Mouse (Mus musculus): ENCODE data around the gene Gpr108. TPM values are rescaled to one million over a fixed set of nuclear protein-coding genes. Genes with fewer than 3 reads are reported as not detected.
"Not testable (repeated sequence)": the region's sequence is repeated elsewhere in the genome, so short reads cannot be mapped to it uniquely, and the experiment has no call there.

Gene Gpr108
- polyA plus RNA-seq, 1 experiment from 2014 or later, result 26.4 TPM

GRCm38 (mm10) chr17:57280411-57280810 lies 32.2 kb upstream of the Gpr108 start:
- peaks cover 37% of the 10 kb centered on the region for H3K27me3 ChIP-seq (replicated peaks)
- 58% methylated on average over 3 of the region's 3 CpGs for WGBS
- H3K36me3 ChIP-seq, result no peaks in the 10 kb centered on the region
- H3K27ac ChIP-seq (replicated peaks), result no peak overlapping the region
- H3K4me3 ChIP-seq, result peak overlapping the region; percentile 21; the same call in 1 of the 2 replicates
- H3K4me1 ChIP-seq, result peaks cover 17% of the 10 kb centered on the region
- H3K9ac ChIP-seq, result no peak overlapping the region
- H3K9me3 ChIP-seq, result no peaks in the 10 kb centered on the region
- H3K4me2 ChIP-seq, result no peak overlapping the region
- ATAC-seq (ENCODE audit: extremely low read depth, insufficient number of reproducible peaks, low FRiP score, low TSS enrichment), result no peak

- peaks cover 23% of the 10 kb centered on the region for H3K4me1 ChIP-seq
- H3K27me3 ChIP-seq (replicated peaks), result peaks cover 43% of the 10 kb centered on the region
- WGBS, result 52% methylated on average over 9 of the region's 9 CpGs
- H3K4me2 ChIP-seq, result no peak overlapping the region
- H3K4me3 ChIP-seq, result peak overlapping the region; percentile 21
- H3K9me3 ChIP-seq, result no peaks in the 10 kb centered on the region
- H3K9ac ChIP-seq, result no peak overlapping the region
- H3K36me3 ChIP-seq, result no peaks in the 10 kb centered on the region
- ATAC-seq (ENCODE audit: extremely low read depth, insufficient number of reproducible peaks, low FRiP score, low TSS enrichment), result no peak
- no peak overlapping the region for H3K27ac ChIP-seq (replicated peaks)
Measured at GRCm38 (mm10) chr17:57279591-57280224, 31.5 kb upstream of the Gpr108 start.

GRCm38 (mm10) chr17:57278943-57279590 lies 30.8 kb upstream of the Gpr108 start, which contains the start of gene Vav1:
Gene Vav1, plus strand, starts transcription at chr17:57279100.
- no peaks in the 10 kb centered on the region for H3K36me3 ChIP-seq

GRCm38 (mm10) chr17:57278537-57278936 lies 30.3 kb upstream of the Gpr108 start:
- H3K4me1 ChIP-seq, result peaks cover 24% of the 10 kb centered on the region
- H3K27me3 ChIP-seq (replicated peaks), result peaks cover 54% of the 10 kb centered on the region
- no peak overlapping the region for H3K9ac ChIP-seq
- no peak overlapping the region for H3K27ac ChIP-seq (replicated peaks)
- WGBS, result 56% methylated on average over 2 of the region's 2 CpGs
- H3K9me3 ChIP-seq, result no peaks in the 10 kb centered on the region
- ATAC-seq (ENCODE audit: extremely low read depth, insufficient number of reproducible peaks, low FRiP score, low TSS enrichment), result no peak
- H3K36me3 ChIP-seq, result no peaks in the 10 kb centered on the region
- H3K4me3 ChIP-seq, result no peak overlapping the region
- no peak overlapping the region for H3K4me2 ChIP-seq

More at GRCm38 (mm10) chr17:57278943-57279590, 30.8 kb upstream of the Gpr108 start, which contains the start of gene Vav1:
- H3K4me2 ChIP-seq, result no peak within 1 kb of the TSS
- H3K27ac ChIP-seq (replicated peaks), result no peak within 1 kb of the TSS
- no peak for ATAC-seq (ENCODE audit: extremely low read depth, insufficient number of reproducible peaks, low FRiP score, low TSS enrichment)
- no peak within 1 kb of the TSS for H3K9ac ChIP-seq
- peaks cover 24% of the 10 kb centered on the region for H3K4me1 ChIP-seq
- peaks cover 49% of the 10 kb centered on the region for H3K27me3 ChIP-seq (replicated peaks)
- no peaks in the 10 kb centered on the region for H3K9me3 ChIP-seq
- peak within 1 kb of the TSS; percentile 21 for H3K4me3 ChIP-seq
- 43% methylated on average over 26 of the region's 26 CpGs for WGBS

- H3K9ac ChIP-seq; H3K9me3 ChIP-seq; H3K4me2 ChIP-seq; H3K4me3 ChIP-seq; ATAC-seq (ENCODE audit: extremely low read depth, insufficient number of reproducible peaks, low FRiP score, low TSS enrichment); H3K27ac ChIP-seq (replicated peaks); H3K36me3 ChIP-seq: not testable (repeated sequence)
- WGBS, result 70% methylated on average over 4 of the region's 5 CpGs
- H3K27me3 ChIP-seq (replicated peaks), result peaks cover 61% of the 10 kb centered on the region
- H3K4me1 ChIP-seq, result peaks cover 24% of the 10 kb centered on the region
Measured at GRCm38 (mm10) chr17:57277598-57278261, 29.5 kb upstream of the Gpr108 start.

GRCm38 (mm10) chr17:57276634-57277121 lies 28.4 kb upstream of the Gpr108 start:
- 0 out of 2 replicates have a peak overlapping the region, but pooled peaks have one; percentile 26 for H3K27ac ChIP-seq (replicated peaks)
- peak overlapping the region; percentile 62 for H3K4me3 ChIP-seq
- no peaks in the 10 kb centered on the region for H3K36me3 ChIP-seq
- peak overlapping the region; percentile 88 for H3K4me2 ChIP-seq
- peaks cover 70% of the 10 kb centered on the region for H3K27me3 ChIP-seq (replicated peaks)
- peaks cover 24% of the 10 kb centered on the region for H3K4me1 ChIP-seq
- no peak for ATAC-seq (ENCODE audit: extremely low read depth, insufficient number of reproducible peaks, low FRiP score, low TSS enrichment)
- no peaks in the 10 kb centered on the region for H3K9me3 ChIP-seq
- peak overlapping the region; percentile 74 for H3K9ac ChIP-seq
- WGBS, result under 1% methylated on average over 20 of the region's 20 CpGs

- Histone ChIP-seq H3K27me3 (replicated peaks) (peaks cover 69% of the 10 kb centered on the region), H3K9me3 (no peaks in the 10 kb centered on the region), H3K9ac (peak overlapping the region; percentile 74), H3K4me2 (peak overlapping the region; percentile 88), H3K4me3 (peak overlapping the region; percentile 62), H3K27ac (replicated peaks) (no peak overlapping the region), H3K36me3 (no peaks in the 10 kb centered on the region), H3K4me1 (peaks cover 24% of the 10 kb centered on the region)
- ATAC-seq (ENCODE audit: extremely low read depth, insufficient number of reproducible peaks, low FRiP score, low TSS enrichment), result no peak
- 4% methylated on average over 13 of the region's 13 CpGs for WGBS
Measured at GRCm38 (mm10) chr17:57275997-57276351, 27.7 kb upstream of the Gpr108 start.

- H3K27me3 ChIP-seq (replicated peaks), result peaks cover 64% of the 10 kb centered on the region
- no peaks in the 10 kb centered on the region for H3K36me3 ChIP-seq
- WGBS, result 1% methylated on average over 51 of the region's 53 CpGs
- H3K4me2 ChIP-seq, result peak overlapping the region; percentile 88
- H3K9me3 ChIP-seq, result no peaks in the 10 kb centered on the region
- H3K4me3 ChIP-seq, result peak overlapping the region; percentile 62
- ATAC-seq (ENCODE audit: extremely low read depth, insufficient number of reproducible peaks, low FRiP score, low TSS enrichment), result peak; percentile 81
- H3K4me1 ChIP-seq, result peaks cover 24% of the 10 kb centered on the region
- H3K9ac ChIP-seq, result peak overlapping the region; percentile 74
- no peak overlapping the region for H3K27ac ChIP-seq (replicated peaks)
Measured at GRCm38 (mm10) chr17:57275111-57275996, 27.1 kb upstream of the Gpr108 start.

- Histone ChIP-seq H3K27ac (replicated peaks) (no peak overlapping the region), H3K4me2 (peak overlapping the region; percentile 88), H3K27me3 (replicated peaks) (peaks cover 58% of the 10 kb centered on the region), H3K9ac (peak overlapping the region; percentile 74), H3K4me3 (peak overlapping the region; percentile 62), H3K4me1 (peaks cover 24% of the 10 kb centered on the region), H3K36me3 (no peaks in the 10 kb centered on the region), H3K9me3 (no peaks in the 10 kb centered on the region)
- ATAC-seq (ENCODE audit: extremely low read depth, insufficient number of reproducible peaks, low FRiP score, low TSS enrichment), result no peak
- WGBS, result 6% methylated on average over 15 of the region's 15 CpGs
Measured at GRCm38 (mm10) chr17:57274686-57275085, 26.4 kb upstream of the Gpr108 start.

GRCm38 (mm10) chr17:57273846-57274245 lies 25.6 kb upstream of the Gpr108 start:
- Histone ChIP-seq H3K9ac (no peak overlapping the region), H3K4me2 (no peak overlapping the region), H3K27me3 (replicated peaks) (peaks cover 50% of the 10 kb centered on the region), H3K9me3 (no peaks in the 10 kb centered on the region), H3K27ac (replicated peaks) (no peak overlapping the region), H3K4me3 (no peak overlapping the region), H3K4me1 (peaks cover 24% of the 10 kb centered on the region), H3K36me3 (no peaks in the 10 kb centered on the region)
- 26% methylated on average over 6 of the region's 7 CpGs for WGBS
- no peak for ATAC-seq (ENCODE audit: extremely low read depth, insufficient number of reproducible peaks, low FRiP score, low TSS enrichment)
